In the genomic region with DNA sequence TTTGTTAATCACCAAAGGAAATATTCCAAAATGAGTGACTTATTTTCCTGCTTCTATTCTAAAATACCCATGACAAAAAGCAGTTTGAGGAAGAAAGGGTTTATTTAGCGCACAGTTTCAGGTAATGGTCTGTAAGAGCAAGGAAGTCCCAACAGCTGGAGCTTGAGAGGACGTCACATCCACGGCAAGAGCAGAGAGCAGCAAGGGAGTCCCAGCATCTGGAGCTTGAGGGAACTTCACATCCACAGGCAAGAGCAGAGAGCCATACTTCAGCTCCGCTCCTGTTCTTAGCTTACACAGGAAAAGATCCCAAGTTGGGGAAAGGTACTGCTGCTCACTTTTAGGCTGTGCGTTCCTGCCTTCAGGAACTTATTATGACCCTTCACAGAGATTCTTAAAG, we compare ENCODE assay signal across 31 mouse cellular contexts. TPM values are rescaled to one million over a fixed set of nuclear protein-coding genes. Genes with fewer than 3 reads are reported as not detected.
"Had no signal": no experiment of that assay in that cellular context is flagged by ENCODE, and none has a peak within 500 bp of the region (broad histone marks: within the 10 kb centered on the region; RNA-seq: fewer than 3 reads in every experiment).

No protein-coding gene starts in this region.

- H3K9ac ChIP-seq: heart, embryonic 12.5 days; hindbrain, embryonic 13.5 days; hindbrain, embryonic 15.5 days; kidney, embryonic 15.5 days; limb, embryonic 13.5 days; limb, embryonic 15.5 days; liver, embryonic 12.5 days; liver, embryonic 14.5 days had no signal

- H3K4me2 ChIP-seq: heart, embryonic 12.5 days; hindbrain, embryonic 13.5 days; hindbrain, embryonic 15.5 days; kidney, embryonic 15.5 days; limb, embryonic 13.5 days; limb, embryonic 15.5 days; liver, embryonic 12.5 days had no signal

- H3K27ac ChIP-seq: gastrocnemius, adult 2 months; heart, embryonic 10.5 days; hindbrain, embryonic 10.5 days; hindbrain, embryonic 13.5 days; hindbrain, embryonic 15.5 days; hindbrain, postnatal 0 days; kidney, embryonic 15.5 days; kidney, postnatal 0 days; left cerebral cortex, adult 2 months; limb, embryonic 13.5 days; limb, embryonic 15.5 days; liver, embryonic 12.5 days; liver, embryonic 14.5 days had no signal

- H3K9me3 ChIP-seq: heart, embryonic 10.5 days; heart, embryonic 12.5 days; hindbrain, embryonic 10.5 days; hindbrain, embryonic 13.5 days; hindbrain, embryonic 15.5 days; kidney, embryonic 15.5 days; limb, embryonic 13.5 days; limb, embryonic 15.5 days; liver, embryonic 12.5 days had no signal

- H3K27me3 ChIP-seq: heart, embryonic 12.5 days; hindbrain, embryonic 13.5 days; hindbrain, embryonic 15.5 days; kidney, embryonic 15.5 days; limb, embryonic 13.5 days; limb, embryonic 15.5 days; liver, embryonic 12.5 days had no signal

- ATAC-seq: hindbrain, postnatal 0 days; intestine, embryonic 16.5 days; liver, embryonic 12.5 days had no signal

- H3K36me3 ChIP-seq: heart, embryonic 10.5 days; heart, embryonic 12.5 days; hindbrain, embryonic 10.5 days; hindbrain, embryonic 13.5 days; hindbrain, embryonic 15.5 days; kidney, embryonic 15.5 days; limb, embryonic 13.5 days; limb, embryonic 15.5 days; liver, embryonic 12.5 days had no signal

- H3K4me3 ChIP-seq: gastrocnemius, adult 2 months; heart, embryonic 10.5 days; heart, embryonic 12.5 days; hindbrain, embryonic 10.5 days; hindbrain, embryonic 13.5 days; hindbrain, embryonic 15.5 days; kidney, embryonic 15.5 days; left cerebral cortex, adult 2 months; limb, embryonic 13.5 days; limb, embryonic 15.5 days; liver, embryonic 12.5 days had no signal

- DNase-seq: gastrocnemius, adult 2 months; gastrocnemius, postnatal 10 days; gastrocnemius, postnatal 25 days; heart, adult 18-20 months; heart, postnatal 10 days; heart, postnatal 4 days; kidney, adult 11 months; kidney, adult 2 months; kidney, adult 9 months; kidney, postnatal 14 days; kidney, postnatal 36 days; left cerebral cortex, postnatal 4 days; lung, adult 18-20 months had no signal

- H3K4me1 ChIP-seq: heart, embryonic 10.5 days; heart, embryonic 12.5 days; hindbrain, embryonic 10.5 days; hindbrain, embryonic 15.5 days; kidney, embryonic 15.5 days; limb, embryonic 13.5 days; liver, embryonic 12.5 days had no signal

RNA-seq across cellular contexts. Expression of gene Vwc2, which starts 15.0 kb away (rescaled TPM):
- total RNA-seq: granulocyte monocyte progenitor cell, adult 5-6 weeks; heart, adult 18-20 months; heart, adult 8-10 months; heart, postnatal 25 days had no signal
- polyA plus RNA-seq: liver, adult 2 months had no signal
